Mouse (Mus musculus): ENCODE results near the gene Utrn. TPM values are rescaled to one million over a fixed set of nuclear protein-coding genes. Genes with fewer than 3 reads are reported as not detected.
"Not testable (repeated sequence)": the region's sequence is repeated elsewhere in the genome, so short reads cannot be mapped to it uniquely, and the experiment has no call there.

The Utrn gene
- total RNA-seq, 2 experiments from 2014 or later = 36.1 to 50.0 TPM

DNA sequence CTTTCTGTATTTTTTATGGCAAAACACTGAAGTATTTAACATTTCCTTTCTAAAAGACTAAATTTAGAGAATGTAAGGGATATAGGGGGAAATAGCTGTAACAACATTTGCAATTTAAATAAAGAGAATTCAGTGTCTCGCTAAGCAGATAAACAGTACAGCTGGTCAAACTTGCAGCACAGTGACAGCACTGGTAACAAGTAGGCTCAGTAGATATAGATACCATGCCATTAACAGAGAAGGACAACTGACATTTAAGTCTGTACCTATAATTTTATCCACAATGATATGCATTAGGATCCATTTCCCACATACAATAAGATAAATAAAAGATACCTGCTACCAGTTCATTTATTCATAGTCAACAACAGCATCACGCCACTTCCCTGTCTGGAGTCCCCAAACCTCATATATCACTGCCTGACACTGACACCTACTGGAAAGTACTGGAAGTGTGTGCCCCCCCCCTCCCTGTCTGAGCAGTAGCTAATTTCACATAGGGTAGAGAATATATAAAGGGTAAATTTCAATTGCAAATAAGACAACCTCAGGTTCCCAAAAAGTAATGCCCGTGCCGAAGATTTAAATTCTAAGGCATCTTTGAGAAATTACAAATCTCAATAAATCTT, 256.8 kb downstream of the Utrn start:
- peak; percentile 92 for ATAC-seq (ENCODE audit: poor library complexity, severe bottlenecking)

DNA sequence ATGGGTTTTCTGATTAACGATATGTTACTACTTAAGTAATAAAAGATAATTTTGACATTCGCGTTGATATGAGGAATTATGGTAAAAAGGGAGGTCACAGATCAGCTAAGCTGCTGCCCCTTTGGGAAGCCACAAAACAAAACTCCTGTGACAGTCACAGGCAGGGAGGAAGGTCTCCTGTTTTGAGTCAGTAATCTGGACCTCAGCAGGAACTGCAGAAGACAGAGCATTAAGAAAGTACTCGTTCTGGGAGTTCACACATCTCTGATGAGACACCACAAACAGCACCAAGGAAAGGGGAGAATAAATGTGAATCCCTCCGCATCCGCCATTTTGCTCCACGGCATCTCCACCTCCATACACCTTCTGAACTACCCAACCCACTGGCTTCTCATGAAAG, 259.3 kb downstream of the Utrn start:
- no peak for ATAC-seq (ENCODE audit: poor library complexity, severe bottlenecking)

DNA sequence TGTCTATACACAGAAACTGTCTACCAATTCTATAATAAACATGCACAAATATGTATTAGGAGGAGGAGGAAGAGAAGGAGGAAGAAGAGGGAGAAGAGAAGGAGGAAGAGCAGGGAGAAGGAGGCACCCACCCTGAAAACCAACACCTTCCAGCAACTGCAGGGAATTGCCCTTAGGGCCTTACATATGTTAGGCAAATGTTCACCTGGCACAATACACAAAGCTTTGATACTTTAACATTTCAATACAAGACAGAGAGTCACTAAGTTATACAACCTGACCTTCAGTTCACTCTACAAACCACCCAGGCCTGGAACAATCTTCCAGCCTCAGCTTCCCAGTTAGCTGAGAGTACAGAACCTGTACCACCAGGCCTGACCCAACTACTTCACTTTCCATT, 260.5 kb downstream of the Utrn start:
- ATAC-seq (ENCODE audit: poor library complexity, severe bottlenecking) = no peak

DNA sequence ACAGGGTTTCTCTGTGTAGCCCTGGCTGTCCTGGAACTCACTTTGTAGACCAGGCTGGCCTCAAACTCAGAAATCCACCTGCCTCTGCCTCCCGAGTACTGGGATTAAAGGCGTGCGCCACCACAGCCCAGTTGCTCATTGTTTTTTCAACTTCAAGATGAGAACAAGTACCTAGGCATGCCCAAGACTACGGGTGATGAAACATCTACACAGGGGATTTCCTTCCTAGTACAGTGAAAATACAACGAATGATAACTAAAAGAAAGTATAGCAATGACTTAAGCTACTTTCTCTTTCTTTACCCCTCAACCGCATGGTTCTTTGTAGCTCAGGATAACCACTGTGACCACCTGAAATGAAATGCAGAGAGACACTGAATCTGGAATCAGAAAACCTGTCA, 262.0 kb downstream of the Utrn start:
- not testable (repeated sequence) for ATAC-seq (ENCODE audit: poor library complexity, severe bottlenecking)

DNA sequence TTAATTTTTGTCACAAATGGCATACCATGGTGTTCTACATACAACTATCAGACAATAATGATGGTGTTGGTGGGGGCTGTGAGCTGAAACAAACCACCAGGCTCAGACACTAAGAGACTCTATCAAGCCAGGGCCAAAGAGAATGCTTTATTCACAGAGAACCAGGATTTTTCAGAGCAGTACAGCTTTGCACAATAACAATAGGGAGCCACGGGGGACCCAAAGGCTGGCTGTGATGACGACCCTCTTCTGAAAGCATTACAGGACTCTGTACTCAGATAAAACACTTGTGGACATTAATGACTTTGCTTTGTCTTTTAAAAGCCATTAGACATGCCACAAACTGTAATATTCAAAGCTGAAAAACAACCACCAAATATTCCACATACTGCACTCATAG, 273.8 kb downstream of the Utrn start:
- ATAC-seq (ENCODE audit: poor library complexity, severe bottlenecking) = no peak

DNA sequence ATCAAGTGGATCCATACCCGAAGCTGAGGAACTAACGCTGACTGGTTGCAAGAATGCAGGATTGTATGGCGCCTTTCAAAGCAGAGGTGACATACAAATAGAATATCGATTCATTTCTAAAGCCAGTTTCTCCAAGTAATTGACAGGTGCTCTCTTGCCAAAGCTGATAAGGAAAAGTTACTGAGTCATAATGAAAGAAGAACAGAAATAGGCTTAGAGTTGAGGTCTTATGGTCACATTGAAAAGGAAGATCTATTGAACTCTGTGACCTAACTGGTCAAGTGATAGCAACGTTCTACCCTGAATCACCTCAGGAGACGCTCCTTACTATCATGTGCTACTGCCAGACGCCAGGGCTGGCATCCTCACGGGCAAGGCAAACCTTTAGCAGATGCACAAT, 274.2 kb downstream of the Utrn start:
- ATAC-seq (ENCODE audit: poor library complexity, severe bottlenecking) = no peak

DNA sequence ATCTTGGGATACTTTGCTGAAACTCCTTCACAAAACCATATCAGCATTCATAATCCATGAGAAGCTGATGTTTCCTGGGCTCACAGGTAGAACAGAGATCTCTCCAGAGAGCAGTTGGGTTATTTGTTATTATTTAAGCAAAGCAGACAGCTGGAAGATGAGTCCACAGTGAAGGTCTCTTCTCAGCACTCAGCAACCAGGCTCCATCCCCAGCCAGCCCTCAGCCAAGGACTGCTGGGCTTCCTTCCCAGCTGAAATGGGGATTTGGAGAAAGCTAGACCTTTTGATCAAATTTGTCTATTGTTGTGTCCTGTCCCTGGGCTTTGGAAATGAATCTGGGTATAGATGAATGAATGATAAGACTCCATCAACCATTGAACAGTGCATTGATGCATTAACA, 276.1 kb downstream of the Utrn start:
- no peak for ATAC-seq (ENCODE audit: poor library complexity, severe bottlenecking)

DNA sequence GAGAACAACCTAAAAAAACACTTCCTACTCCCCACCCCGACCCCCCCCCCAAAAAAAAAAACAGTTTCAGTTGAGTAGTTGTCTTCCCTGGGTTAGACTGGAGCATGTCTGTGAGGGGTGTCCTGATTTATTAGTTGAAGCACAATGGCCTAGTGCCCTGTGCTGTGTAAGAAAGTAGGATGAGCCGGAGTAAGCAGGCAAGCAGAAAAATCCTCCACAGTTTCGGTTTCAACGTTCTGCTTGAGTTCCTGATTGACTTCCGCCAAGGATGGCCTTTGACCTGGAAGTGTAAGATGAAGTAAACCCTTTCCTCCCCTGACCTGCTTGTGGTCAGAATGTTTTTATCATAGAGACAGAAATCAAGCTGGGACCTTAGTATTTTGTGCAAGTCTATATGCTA, 277.2 kb downstream of the Utrn start:
- no peak for ATAC-seq (ENCODE audit: poor library complexity, severe bottlenecking)

DNA sequence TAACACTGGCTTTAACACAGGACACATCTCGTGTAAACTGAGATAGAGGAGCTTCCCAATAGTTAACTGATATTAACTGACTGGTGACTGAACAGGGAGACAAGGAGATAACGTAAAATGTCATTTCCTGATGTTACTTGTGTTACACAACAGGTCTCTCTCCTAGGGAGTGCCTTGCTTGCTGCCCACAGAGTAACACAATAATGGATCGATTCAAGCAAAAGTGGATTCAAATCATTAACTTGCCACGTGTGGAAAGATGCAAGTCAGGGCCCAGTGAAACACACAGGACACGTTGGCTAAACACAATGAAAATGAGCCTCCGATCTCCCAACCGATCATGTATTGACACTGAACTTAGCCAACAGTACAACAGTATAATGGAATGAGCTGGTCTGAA, 281.1 kb downstream of the Utrn start:
- ATAC-seq (ENCODE audit: poor library complexity, severe bottlenecking) = no peak

DNA sequence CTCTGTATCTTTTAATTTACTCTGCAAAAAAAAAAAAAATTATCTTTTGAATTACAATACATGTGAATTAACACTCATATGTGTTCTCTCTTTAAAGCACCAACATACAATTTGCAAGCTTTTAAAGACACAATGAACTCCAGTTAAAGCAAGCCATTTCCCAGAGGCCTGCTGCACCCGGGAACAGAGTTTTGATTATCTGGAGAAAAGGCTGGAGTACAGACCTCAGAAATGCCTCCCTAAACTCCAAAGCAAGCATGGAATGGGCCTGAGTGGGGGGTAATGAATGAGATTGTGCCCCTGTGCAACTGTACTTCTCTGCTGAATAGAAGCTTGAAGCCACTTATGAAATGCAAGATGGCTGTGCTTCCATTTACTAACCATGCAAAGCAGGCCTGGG, 281.8 kb downstream of the Utrn start:
- no peak for ATAC-seq (ENCODE audit: poor library complexity, severe bottlenecking)

DNA sequence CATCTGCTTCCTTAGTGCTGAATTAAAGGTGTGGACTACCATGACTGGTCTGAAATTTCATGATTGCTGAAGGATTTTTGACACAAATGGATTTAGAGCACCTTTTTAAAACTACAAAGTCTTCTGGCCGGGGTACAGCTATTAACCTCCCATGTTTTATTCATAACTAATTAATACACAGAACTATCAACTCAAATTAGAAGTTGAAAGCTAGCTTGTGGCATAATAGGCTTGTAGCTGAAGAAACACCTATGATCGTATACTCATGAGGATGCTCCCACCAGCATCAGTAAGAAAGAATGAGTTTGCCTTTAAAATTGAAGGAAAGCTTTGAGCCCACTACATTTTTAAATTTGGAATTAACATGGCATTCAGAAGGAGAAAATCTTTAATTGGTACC, 282.3 kb downstream of the Utrn start:
- ATAC-seq (ENCODE audit: poor library complexity, severe bottlenecking) = no peak

DNA sequence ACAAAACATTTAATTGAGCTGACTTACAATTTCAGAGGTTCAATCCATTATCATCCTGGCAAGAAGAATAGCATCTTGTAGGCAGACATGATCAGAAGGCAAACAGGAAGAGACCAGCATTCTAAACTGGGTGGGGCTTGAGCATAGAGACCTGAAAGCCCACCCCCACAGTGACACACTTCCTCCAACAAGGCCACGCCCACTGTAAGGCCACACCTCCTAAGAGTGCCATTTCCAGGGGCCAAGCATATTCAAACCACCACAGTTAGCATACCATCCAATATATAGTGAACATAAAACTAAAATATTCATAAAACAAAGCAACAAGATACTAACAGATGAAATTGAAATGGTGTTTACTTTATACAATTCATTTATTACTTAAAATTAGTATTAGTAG, 283.0 kb downstream of the Utrn start:
- ATAC-seq (ENCODE audit: poor library complexity, severe bottlenecking) = no peak

DNA sequence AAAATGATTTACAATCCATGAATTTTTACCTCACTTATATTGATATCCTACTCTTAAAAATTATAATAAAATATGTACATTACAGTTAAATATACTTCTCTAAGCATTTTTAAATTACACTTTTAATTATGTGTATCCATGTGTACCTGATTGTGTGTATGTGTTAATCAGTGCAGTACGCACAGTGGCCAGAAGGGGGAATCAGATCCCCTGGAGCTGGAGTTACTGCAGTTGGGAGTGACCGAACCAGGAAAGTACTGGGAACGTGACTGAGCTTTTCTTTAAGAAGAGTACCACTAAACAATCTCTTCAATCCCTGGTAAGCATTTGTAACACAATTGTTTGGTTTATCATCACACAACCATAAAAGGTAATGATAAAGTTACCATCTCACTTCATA, 285.7 kb downstream of the Utrn start:
- no peak for ATAC-seq (ENCODE audit: poor library complexity, severe bottlenecking)

DNA sequence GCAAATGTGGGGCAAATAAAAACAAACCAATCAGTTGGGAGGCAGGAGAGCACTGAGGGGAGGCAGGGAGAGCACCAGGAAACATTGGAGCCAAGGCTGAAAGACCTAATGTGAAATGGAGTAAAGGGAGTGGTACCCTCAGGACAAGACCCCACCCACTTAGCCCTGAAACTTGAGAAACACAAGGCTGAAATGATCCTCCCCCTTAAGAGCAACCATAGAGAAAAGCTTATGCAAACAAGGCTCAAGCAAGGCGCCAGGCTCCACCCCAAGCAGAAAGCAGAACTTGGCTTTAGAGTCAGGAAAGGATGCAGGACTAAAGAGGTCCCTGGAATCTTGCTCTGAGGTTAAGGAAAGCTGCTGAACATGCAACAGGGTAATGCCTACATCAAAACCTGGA, 290.1 kb downstream of the Utrn start:
- ATAC-seq (ENCODE audit: poor library complexity, severe bottlenecking) = no peak

DNA sequence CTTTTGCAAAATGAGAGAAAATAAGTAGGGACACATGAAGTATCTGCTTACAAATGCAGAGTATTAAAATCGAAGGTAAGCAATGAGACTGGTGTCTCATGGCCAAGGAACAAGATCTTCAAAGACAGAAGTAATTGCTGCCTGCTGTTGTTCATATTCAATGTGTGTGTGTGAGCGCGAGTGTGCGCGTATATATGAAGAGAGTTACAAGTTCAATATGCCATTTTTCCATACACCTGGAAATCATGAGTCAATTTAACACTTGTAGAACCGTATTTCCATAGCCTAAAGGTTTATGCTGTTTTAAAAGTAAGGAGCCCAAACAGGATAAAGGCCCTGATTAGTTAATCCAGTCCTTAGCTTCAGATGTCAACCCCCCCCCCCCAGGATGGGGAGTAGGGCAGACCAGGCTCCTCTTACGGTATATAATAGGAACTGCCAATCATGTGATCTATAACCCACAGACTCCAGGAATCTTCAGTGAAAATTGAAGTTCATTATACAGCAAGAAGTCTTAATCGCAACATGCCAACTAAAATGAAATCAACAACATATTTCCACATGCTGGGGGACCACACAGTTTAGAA, 293.2 kb downstream of the Utrn start:
- ATAC-seq (ENCODE audit: poor library complexity, severe bottlenecking) = no peak

DNA sequence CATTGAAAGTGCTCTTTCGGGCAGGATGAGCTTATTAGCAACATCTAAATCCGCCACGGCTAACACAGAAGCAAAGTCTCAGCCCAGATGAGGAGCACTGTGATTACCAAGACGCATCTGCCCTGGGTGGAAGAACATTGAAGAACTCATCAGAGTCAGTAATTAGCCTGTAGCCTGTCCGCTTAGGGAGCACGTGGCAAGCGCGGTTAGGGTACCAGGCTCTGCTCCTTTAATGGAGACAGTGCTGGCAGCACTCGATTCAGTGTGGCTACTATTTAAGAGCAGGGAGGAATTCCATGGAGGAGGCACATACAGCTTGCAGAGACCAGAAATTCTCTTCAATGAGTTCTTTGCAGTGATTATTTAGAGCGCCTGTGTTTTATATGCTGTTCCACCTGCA, 294.4 kb downstream of the Utrn start:
- ATAC-seq (ENCODE audit: poor library complexity, severe bottlenecking) = no peak

DNA sequence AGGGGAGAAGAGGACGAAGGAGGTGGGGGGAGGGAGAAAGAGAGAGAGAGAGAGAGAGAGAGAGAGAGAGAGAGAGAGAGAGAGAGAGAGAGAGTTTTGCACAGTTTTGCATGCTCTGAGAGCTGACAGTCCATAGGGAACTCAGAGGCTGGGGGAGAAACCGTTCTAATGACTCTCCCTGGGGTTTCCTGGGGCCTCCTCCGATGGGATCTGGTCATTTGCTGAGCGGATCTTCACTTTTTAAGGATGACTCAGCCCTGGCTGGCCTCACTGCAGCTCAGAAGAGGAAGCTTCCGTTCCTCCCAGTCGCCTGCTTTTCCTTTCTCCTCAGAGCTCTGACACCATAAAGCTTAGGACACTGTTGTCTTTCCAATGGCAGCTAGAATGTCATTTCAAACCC, 295.6 kb downstream of the Utrn start:
- peak; percentile 83 for ATAC-seq (ENCODE audit: poor library complexity, severe bottlenecking)

DNA sequence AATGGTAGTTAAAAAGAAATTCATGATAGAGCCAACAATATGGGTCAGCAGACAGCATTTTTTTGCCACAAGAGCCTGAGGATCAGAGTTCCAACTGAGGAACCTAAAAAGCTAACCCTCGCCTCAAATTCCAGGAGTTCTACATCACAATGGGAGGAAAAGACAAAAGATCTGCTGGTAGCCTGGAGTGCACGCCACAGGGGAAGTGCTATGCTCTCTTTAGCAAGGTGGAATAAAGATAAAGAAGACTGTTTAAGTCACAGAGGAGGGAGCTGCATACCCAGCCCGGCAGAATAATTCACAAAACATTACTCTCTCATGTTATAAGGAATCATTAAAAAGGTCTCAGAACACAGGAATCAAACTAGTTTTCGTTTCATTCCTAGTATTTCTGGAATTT, 296.4 kb downstream of the Utrn start:
- no peak for ATAC-seq (ENCODE audit: poor library complexity, severe bottlenecking)

DNA sequence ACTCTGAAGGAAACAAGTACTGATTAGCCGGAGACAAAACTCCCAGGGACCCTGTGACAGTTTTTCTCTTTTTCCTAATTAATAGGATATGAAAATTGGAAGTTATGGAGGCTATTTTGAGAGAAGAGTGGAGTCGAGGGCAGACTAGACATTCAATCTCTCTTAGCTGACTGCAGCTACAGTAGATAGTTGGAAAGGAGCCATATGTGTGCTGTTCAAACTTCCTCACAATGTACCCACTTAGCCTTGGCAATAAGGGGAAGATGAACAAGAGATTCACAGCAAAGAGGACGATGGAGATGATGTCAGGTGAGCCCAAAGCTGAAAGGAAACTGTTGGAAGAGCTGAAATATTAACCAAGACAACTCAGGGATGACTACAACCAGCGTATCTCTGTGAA, 304.7 kb downstream of the Utrn start:
- no peak for ATAC-seq (ENCODE audit: poor library complexity, severe bottlenecking)

DNA sequence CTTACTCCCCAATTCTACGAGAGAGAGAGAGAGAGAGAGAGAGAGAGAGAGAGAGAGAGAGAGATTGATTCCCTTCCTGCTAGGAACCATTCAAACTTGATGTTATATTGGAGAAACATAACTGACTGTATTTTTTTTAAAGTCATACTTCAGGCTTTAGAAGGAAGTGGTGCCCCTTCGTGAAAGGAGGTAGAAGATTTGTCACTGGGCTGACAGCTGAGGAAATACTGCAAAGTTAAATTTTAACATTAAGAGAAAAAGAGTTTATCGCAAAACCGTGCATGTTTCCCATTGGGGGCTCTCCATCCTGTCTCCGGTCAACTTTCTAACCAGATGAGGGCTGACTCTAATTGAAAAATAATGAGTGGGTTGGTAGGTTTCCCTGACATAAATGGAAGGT, 310.4 kb downstream of the Utrn start:
- no peak for ATAC-seq (ENCODE audit: poor library complexity, severe bottlenecking)

DNA sequence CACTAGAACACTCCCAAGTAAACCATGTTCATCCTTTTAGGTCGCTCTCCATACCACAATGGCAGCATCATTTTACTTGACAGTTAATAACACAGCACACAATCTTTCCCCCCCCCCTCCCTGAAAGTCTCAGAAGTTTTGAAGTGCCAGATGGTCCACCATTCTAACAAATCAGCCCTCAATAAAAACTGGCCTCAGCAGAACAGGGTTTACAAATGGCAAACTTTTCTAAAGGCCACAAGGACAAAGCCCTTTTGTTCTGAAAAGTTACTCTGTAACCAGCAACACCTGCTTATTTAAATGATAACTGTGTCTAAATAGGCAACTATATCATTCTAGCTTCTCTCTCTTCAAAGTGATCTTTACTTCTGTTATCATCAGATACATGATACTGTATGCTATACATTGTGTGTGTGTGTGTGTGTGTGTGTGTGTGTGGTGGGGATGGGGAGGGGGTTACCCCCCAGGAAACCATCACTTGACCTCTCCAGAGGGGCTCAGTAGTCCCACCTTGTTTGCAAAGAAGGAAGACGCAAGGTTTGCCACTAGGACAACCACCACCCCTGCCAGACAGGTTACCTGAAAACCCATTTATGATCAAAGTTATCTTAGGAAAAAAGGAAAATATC, 315.0 kb downstream of the Utrn start:
- no peak for ATAC-seq (ENCODE audit: poor library complexity, severe bottlenecking)

DNA sequence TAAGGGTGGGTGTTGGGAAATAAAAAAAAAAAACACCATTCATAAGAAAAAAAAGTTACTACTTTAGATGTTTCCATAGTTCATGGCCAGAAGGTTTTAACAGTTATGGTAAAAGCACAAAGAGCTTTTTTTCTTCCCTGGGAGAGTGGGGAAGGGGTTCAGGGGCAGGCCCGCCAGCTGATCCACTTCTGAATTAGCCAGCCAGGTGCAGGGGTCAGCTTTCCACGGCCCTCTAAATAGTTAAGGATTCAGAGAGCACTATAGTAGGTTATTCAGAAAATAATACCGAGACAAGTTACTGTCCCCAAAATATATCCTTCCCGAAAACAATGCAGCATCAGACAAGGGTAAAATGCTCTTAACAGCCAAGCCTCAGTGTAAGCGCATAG, 316.3 kb downstream of the Utrn start:
- no peak for ATAC-seq (ENCODE audit: poor library complexity, severe bottlenecking)

Data from megakaryocyte, adult 5-6 weeks (primary cell).